12 mouse cellular contexts compared by ENCODE assay signal in the genomic region with DNA sequence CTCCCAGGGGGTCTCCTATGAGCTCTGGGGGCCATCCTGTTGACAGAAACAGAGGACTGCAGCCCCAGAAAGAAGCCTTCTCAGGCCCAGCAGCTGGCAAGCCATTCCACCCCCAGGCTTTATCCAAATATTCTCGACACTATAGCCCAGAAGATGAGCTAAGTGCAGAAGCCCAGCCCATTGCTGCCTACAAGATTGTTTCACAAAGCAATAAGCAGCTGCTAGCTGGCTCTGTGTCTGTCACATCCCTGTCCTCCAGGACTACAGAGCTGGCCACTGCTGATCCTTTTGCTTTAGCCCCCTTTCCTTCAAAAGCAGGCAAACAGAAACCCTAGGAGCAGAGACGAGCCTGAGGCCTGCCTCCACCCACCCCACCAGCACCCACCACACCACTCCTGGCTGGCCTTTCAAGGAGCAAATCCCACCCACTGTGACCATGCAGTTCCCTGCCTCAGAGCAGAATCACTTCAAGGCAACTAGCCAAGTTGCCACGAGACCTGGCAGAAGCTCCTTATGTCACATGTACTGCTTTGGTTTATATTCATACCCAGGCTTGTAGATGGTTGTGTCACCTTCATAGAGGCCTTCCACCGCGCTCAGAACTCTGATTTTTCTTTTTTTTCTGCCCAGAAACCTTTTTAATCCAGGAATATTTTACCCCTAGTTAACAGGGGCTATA. TPM values are rescaled to one million over a fixed set of nuclear protein-coding genes. Genes with fewer than 3 reads are reported as not detected.
DNase-seq lines count a peak whose midpoint lies in the region; ATAC-seq and TF ChIP-seq lines count a peak whose summit lies in the region.
"Had no signal": no experiment of that assay in that cellular context is flagged by ENCODE, and none has a peak within 500 bp of the region (broad histone marks: within the 10 kb centered on the region; RNA-seq: fewer than 3 reads in every experiment).

No protein-coding gene starts in this region.

- WGBS in heart, embryonic 12.5 days = 82% methylated on average over 5 of the region's 5 CpGs
- WGBS in midbrain, postnatal 0 days = 77% methylated on average over 5 of the region's 5 CpGs
- WGBS in midbrain, embryonic 14.5 days = 91% methylated on average over 5 of the region's 5 CpGs
- WGBS in liver, embryonic 12.5 days (ENCODE audit: insufficient replicate concordance) = 78% methylated on average over 5 of the region's 5 CpGs

- H3K4me1 ChIP-seq in heart, embryonic 12.5 days (replicated peaks) = peaks cover 21% of the 10 kb centered on the region
- H3K4me1 ChIP-seq in midbrain, postnatal 0 days (ENCODE audit: insufficient read depth, low read length) = no peaks in the 10 kb centered on the region
- H3K4me1 ChIP-seq in midbrain, embryonic 14.5 days (ENCODE audit: control insufficient read depth, insufficient read depth, low read length) = no peaks in the 10 kb centered on the region
- 0 out of 2 replicates have a peak, but pooled peaks cover 7% of the 10 kb centered on the region for H3K4me1 ChIP-seq in liver, embryonic 12.5 days
- H3K4me1 ChIP-seq: hindbrain, embryonic 15.5 days had no signal

- TF ChIP-seq CTCF in midbrain, postnatal 0 days (IDR thresholded peaks at IDR 0.05) = no peak

- no peak overlapping the region for H3K9ac ChIP-seq in heart, embryonic 12.5 days
- H3K9ac ChIP-seq in midbrain, postnatal 0 days (replicated peaks; ENCODE audit: low read length, poor library complexity, severe bottlenecking) = no peak overlapping the region
- no peak overlapping the region for H3K9ac ChIP-seq in midbrain, embryonic 14.5 days (replicated peaks; ENCODE audit: low read length)
- H3K9ac ChIP-seq in liver, embryonic 12.5 days = no peak overlapping the region
- H3K9ac ChIP-seq: hindbrain, embryonic 15.5 days had no signal

- intact Hi-C loops in heart, postnatal 36 days (cut with DNase I) = no loop called here

- no peak for ATAC-seq in heart, embryonic 12.5 days (ENCODE audit: insufficient number of reproducible peaks, low FRiP score)
- ATAC-seq in midbrain, postnatal 0 days (ENCODE audit: low FRiP score) = no peak
- no peak for ATAC-seq in midbrain, embryonic 14.5 days (ENCODE audit: low FRiP score, low TSS enrichment)
- no peak for ATAC-seq in liver, embryonic 12.5 days
- ATAC-seq: midbrain, embryonic 16.5 days had no signal

- H3K36me3 ChIP-seq in heart, embryonic 12.5 days = peaks cover 32% of the 10 kb centered on the region
- H3K36me3 ChIP-seq in midbrain, postnatal 0 days (ENCODE audit: insufficient read depth, low read length) = peaks cover 35% of the 10 kb centered on the region
- H3K36me3 ChIP-seq in midbrain, embryonic 14.5 days (ENCODE audit: control insufficient read depth, insufficient read depth, low read length) = peaks cover 21% of the 10 kb centered on the region
- peaks cover 20% of the 10 kb centered on the region for H3K36me3 ChIP-seq in liver, embryonic 12.5 days

- peak; percentile 38 to 77 for DNase-seq in heart, adult 18-20 months
- DNase-seq in midbrain, postnatal 0 days (ENCODE audit: low spot score) = peak; percentile 71
- DNase-seq in midbrain, embryonic 14.5 days = no peak
- peak; percentile 34 to 38 for DNase-seq in heart, postnatal 36 days
- DNase-seq in right cerebral cortex, postnatal 36 days (ENCODE audit: low spot score in 2 of 2) = peak; percentile 38 to 39
- DNase-seq in T-cell, adult 2 months (ENCODE audit: low spot score) = no peak
- DNase-seq: adrenal gland, postnatal 36 days had no signal

- H3K27ac ChIP-seq in heart, embryonic 12.5 days (ENCODE audit: poor library complexity, severe bottlenecking) = no peak overlapping the region
- no peak overlapping the region for H3K27ac ChIP-seq in midbrain, postnatal 0 days (ENCODE audit: low read depth, low read length)
- no peak overlapping the region for H3K27ac ChIP-seq in midbrain, embryonic 14.5 days (replicated peaks; ENCODE audit: low read depth, low read length)
- no peak overlapping the region for H3K27ac ChIP-seq in liver, embryonic 12.5 days
- H3K27ac ChIP-seq: hindbrain, embryonic 15.5 days had no signal

- H3K4me2 ChIP-seq in heart, embryonic 12.5 days = no peak overlapping the region
- no peak overlapping the region for H3K4me2 ChIP-seq in midbrain, postnatal 0 days (ENCODE audit: low read depth, low read length, poor library complexity, severe bottlenecking)
- no peak overlapping the region for H3K4me2 ChIP-seq in midbrain, embryonic 14.5 days (ENCODE audit: low read length)
- H3K4me2 ChIP-seq in liver, embryonic 12.5 days = no peak overlapping the region
- H3K4me2 ChIP-seq: hindbrain, embryonic 15.5 days had no signal

- no peaks in the 10 kb centered on the region for H3K9me3 ChIP-seq in heart, embryonic 12.5 days (replicated peaks)
- H3K9me3 ChIP-seq in midbrain, postnatal 0 days (ENCODE audit: low read length) = no peaks in the 10 kb centered on the region
- no peaks in the 10 kb centered on the region for H3K9me3 ChIP-seq in midbrain, embryonic 14.5 days (ENCODE audit: control insufficient read depth, low read length)
- H3K9me3 ChIP-seq in liver, embryonic 12.5 days (replicated peaks) = no peaks in the 10 kb centered on the region
- H3K9me3 ChIP-seq: hindbrain, embryonic 15.5 days had no signal

- no peaks in the 10 kb centered on the region for H3K27me3 ChIP-seq in heart, embryonic 12.5 days (replicated peaks)
- H3K27me3 ChIP-seq in midbrain, postnatal 0 days (ENCODE audit: insufficient read depth, low read length) = no peaks in the 10 kb centered on the region
- H3K27me3 ChIP-seq in midbrain, embryonic 14.5 days (ENCODE audit: control insufficient read depth, insufficient read depth, low read length) = no peaks in the 10 kb centered on the region
- H3K27me3 ChIP-seq in liver, embryonic 12.5 days (replicated peaks) = no peaks in the 10 kb centered on the region
- H3K27me3 ChIP-seq: CH12.LX; hindbrain, embryonic 15.5 days had no signal

- H3K4me3 ChIP-seq in heart, embryonic 12.5 days = no peak overlapping the region
- H3K4me3 ChIP-seq in midbrain, postnatal 0 days (ENCODE audit: low read depth, low read length) = no peak overlapping the region
- H3K4me3 ChIP-seq in midbrain, embryonic 14.5 days (replicated peaks; ENCODE audit: low read depth, low read length) = no peak overlapping the region
- no peak overlapping the region for H3K4me3 ChIP-seq in liver, embryonic 12.5 days
- H3K4me3 ChIP-seq: hindbrain, embryonic 15.5 days had no signal

RNA-seq across cellular contexts. Expression of a gene that starts 12.3 kb away (rescaled TPM):
- 10 to 100 TPM; 78.6 to 80.5 TPM for total RNA-seq in heart, adult 18-20 months (2021)
- 97.7 and 101 TPM in 2 replicates for polyA plus RNA-seq in heart, embryonic 12.5 days (2016; fragmentation: Nextera tagmentation; extraction: Ambion mirVana)
- total RNA-seq in midbrain, postnatal 0 days (2014; rRNA removed) = 395 and 506 TPM in 2 replicates
- polyA plus RNA-seq in midbrain, postnatal 0 days (2015; fragmentation: Nextera tagmentation; extraction: Ambion mirVana) = 163 and 175 TPM in 2 replicates
- polyA plus RNA-seq in midbrain, embryonic 14.5 days (2014; fragmentation: Nextera tagmentation; extraction: Ambion mirVana) = 130 and 158 TPM in 2 replicates
- total RNA-seq in heart, postnatal 36 days (2021) = 10 to 100 TPM; 71.5 to 72.8 TPM
- 65.2 and 66.9 TPM in 2 replicates for polyA plus RNA-seq in liver, embryonic 12.5 days (2016; fragmentation: Nextera tagmentation; extraction: Ambion mirVana)

RNA-seq across cellular contexts. Expression of a gene that starts 45.9 kb away (rescaled TPM):
- total RNA-seq in heart, adult 18-20 months (2021) = 10 to 100 TPM; 16.9 to 20.8 TPM
- polyA plus RNA-seq in heart, embryonic 12.5 days (2016; fragmentation: Nextera tagmentation; extraction: Ambion mirVana) = 17.7 and 19.3 TPM in 2 replicates
- 43.7 and 62.3 TPM in 2 replicates for total RNA-seq in midbrain, postnatal 0 days (2014; rRNA removed)
- 19.3 and 21.4 TPM in 2 replicates for polyA plus RNA-seq in midbrain, postnatal 0 days (2015; fragmentation: Nextera tagmentation; extraction: Ambion mirVana)
- polyA plus RNA-seq in midbrain, embryonic 14.5 days (2014; fragmentation: Nextera tagmentation; extraction: Ambion mirVana) = 27.3 and 27.8 TPM in 2 replicates
- total RNA-seq in heart, postnatal 36 days (2021) = 10 to 100 TPM; 13.0 to 15.6 TPM
- polyA plus RNA-seq in liver, embryonic 12.5 days (2016; fragmentation: Nextera tagmentation; extraction: Ambion mirVana) = 8.7 and 9.2 TPM in 2 replicates

Comparison
In these comparisons a context has a peak if more than half of its experiments do, and no peak if none do; other contexts are left out.
1. DNase-seq: peak in heart, adult 18-20 months (2 of 2), midbrain, postnatal 0 days (single experiment), heart, postnatal 36 days (2 of 2) and right cerebral cortex, postnatal 36 days (2 of 2); none in midbrain, embryonic 14.5 days (single experiment) and T-cell, adult 2 months (single experiment).